Mouse (Mus musculus): Measurements from ENCODE around the gene Gm15217.

Gm15217 gene

GRCm38 (mm10) chr14:46391621-46392170 is 12.5 kb downstream of the Gm15217 start:
- no peak for DNase-seq (ENCODE audit: low spot score in 2 of 2)

DNA sequence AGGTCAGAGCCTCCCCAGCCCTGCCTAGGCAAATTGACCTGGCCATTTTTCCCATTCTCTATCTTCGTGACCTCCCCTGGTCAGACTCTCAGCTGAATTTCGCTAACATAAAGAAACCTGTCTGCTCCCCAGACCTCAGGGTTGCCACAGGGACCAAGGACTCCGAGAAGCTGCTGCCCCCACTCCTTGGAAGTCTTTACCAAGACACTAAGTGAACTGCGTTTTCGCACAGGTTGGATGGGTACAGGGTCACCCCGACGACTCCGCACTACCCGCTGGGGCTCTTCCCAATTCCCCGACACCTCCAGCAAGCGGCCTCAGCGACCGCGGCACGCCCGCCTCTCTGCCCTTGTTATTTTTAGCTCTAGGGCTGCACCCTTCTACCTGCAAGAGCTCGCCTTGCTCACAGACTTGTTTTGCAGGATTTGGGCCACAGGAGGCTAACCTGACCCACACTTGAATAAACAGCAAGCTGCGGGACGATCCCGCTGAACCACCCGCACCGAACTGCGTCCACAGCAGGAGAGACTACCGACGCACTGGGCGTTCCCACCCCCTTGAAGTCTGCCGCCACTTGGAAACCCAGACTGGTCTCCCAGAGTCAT is 19.0 kb downstream of the Gm15217 start:
- no peak for DNase-seq (ENCODE audit: low spot score in 2 of 2)

DNA sequence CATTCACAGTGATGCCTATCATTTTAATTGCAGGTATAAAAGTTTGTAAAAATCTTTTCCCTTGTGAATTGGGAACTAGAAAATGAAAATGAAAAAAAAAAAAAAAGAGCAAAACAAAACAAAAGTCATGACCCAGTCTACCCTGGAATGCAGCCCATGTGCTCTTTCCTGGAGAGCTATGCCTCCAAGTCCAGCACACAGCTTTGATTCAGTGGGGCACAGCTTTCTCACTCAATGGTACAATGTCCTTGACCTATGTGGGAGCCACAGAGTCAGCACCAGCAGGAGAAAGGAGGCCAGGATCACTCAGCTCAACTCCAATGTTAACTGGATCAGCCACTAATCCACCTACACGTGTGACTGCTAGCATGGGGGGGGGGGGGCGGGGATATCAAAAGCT is 20.7 kb downstream of the Gm15217 start:
- DNase-seq (ENCODE audit: low spot score in 2 of 2) = no peak

DNA sequence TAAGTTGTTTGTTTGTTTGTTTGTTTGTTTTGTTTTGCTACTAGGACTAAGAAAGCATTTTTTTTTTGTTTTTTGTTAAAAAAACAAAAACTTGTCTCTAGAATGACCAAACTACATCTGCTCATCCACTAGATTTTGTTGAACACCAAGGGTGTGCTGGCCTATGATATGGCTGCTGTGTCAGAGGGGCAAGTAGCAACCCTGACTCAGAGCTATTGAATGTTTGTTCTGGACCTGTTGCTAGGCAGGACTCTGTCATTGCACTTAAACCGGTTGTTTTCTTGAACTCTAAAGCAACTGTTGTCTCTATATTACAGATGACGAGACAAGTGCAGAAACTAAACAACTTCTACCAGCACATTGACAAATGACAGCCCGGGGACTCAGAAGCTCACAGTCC is 29.1 kb downstream of the Gm15217 start:
- no peak for DNase-seq (ENCODE audit: low spot score in 2 of 2)

DNA sequence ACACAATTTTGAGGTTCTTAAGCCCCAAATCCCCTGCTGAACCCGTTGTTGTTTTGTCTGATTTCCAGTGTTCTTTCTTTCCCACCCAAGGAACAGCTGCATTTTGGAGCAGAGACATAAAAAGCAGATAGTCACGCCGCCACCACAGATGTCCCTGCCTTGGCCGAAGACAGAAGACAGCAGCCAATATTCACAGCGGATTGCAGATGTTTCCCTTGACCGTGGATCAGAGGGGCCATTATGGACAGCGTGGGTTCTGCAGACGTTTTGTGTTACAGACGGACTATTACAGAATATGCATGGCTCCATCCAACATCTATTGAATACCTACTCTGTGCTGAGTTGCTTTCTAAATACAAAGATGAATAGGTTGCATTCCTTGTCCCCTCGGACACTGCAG is 29.8 kb downstream of the Gm15217 start:
- DNase-seq (ENCODE audit: low spot score in 2 of 2) = no peak

- DNase-seq (ENCODE audit: low spot score in 2 of 2) = no peak
Measured at GRCm38 (mm10) chr14:46410557-46411120, 31.4 kb downstream of the Gm15217 start.

DNA sequence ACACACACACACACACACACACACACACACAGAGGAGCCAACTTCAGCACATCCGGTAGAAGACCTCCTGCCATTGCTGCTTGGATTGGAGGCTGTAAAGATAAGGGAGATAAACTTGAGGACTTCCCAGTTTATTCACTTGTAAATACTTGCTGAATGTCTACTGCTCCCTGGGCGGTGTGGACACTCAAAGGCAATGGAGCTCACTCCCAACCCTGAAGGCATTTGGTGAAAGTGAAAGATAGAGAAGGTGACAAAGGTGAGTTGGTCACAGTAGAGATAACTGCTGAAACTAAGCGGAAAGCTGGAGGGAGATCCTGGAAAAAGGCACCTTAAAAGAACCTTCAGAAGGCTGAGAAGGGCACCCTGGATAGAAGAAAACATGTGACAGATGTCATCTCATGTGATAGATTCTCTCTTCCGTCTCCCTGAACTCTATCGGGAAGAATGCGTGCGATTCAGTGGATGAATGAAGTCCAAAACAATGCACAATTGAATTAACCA is 33.3 kb downstream of the Gm15217 start:
- DNase-seq (ENCODE audit: low spot score in 2 of 2) = no peak

DNA sequence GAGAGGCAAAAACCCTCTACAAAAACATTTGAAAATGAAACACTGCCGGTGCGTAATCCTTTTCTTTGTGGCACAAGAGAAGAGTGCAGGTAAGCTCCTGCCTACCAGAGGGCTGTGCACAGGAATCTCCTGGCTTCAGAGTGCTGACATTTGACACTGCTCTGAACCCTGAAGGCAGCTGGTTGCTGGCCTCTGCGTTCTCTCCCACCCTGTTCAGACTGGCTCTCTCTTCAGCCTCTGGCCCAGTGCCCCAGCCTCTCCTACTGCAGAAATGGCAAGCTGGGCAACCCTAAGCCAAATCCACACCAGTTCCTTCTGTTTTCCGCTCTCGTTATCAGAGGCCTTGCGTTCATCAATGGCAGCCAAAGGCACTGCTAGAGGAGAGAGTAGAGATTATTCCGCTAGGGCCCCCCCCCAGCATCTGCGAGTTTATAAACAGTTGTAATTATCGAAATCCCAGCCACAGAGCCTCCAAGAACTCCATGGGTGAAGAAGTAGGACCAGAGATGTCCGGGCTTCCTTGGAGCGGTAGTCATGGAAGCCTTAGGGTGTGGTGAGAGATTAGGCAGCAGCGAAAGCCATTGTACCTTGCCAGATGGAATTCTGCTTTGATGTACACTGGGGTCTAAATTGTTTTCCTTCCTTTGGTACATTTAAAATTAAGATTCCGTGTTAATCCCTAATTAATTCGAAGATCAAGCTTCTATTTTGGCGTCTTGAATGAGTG is 39.3 kb downstream of the Gm15217 start:
- DNase-seq (ENCODE audit: low spot score in 2 of 2) = no peak

DNA sequence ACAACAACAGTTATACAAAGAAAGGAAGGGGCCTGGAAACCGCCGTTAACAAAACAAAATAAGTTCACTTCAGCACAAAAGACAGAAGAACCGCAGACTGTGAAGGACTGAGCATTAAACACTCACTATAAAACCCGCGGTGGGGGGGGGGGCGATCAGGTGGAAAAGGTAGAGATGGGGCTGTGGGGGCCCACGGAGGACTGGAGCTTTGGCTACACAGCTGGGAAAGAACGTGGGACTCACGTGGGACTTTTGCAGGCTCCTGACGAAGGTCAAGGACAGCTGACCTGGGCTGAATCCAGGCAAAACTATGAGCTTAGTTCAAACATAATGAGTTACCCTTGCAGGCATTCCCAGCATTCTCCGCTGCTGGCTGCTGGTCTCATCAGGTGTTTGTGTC is 40.1 kb downstream of the Gm15217 start:
- DNase-seq (ENCODE audit: low spot score in 2 of 2) = no peak

DNA sequence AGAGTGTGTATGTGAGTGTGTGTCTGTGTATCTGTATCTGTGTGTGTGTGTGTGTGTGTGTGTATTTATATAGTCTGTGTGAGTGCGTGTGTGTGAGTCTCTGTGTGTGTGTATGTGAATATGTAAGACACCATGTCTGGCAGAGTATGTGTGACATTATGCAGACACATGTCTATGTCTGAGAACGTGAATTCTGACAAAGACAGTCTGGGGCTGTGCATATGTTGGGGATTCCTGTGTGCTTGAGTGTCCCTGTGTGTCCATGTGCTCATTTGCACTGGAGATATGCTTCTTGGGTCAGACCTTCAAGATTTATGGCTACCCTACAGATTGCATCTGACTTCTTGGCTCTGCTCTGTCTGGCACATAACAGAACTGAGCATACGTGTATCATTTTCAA is 42.6 kb downstream of the Gm15217 start:
- no peak for DNase-seq (ENCODE audit: low spot score in 2 of 2)

DNA sequence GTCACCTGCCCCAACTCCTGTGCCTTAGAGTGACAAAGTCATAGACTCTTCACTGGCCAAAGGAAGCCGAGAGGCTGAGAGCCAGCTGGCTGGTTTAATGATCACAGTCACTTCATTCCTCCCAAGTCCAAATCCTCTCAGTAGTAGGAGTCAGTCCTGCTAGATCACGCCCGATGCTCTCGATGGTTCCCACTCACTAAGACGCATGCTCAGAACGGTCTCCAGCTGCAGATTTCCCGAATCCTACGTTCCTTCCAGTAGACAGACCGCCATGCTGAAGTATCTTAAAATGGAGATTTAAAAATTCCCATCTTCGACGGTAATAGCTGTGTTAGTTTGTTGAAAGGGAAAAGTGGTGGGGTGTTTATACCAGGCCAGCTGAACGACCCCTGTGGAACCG is 48.0 kb downstream of the Gm15217 start:
- no peak for DNase-seq (ENCODE audit: low spot score in 2 of 2)

- DNase-seq (ENCODE audit: low spot score in 2 of 2) = no peak
Measured at GRCm38 (mm10) chr14:46430231-46430630, 51.0 kb downstream of the Gm15217 start.

All from cerebellum, postnatal 4 days (tissue).